Comparison of ENCODE assay signal across 12 mouse cellular contexts in genomic region chr4:140355144-140355550, GRCm38 (mm10).
DNase-seq lines count a peak whose midpoint lies in the region; ATAC-seq lines count a peak whose summit lies in the region.
"Had no signal": no experiment of that assay in that cellular context is flagged by ENCODE, and none has a peak within 500 bp of the region (broad histone marks: within the 10 kb centered on the region; RNA-seq: fewer than 3 reads in every experiment).

No protein-coding gene starts in this region.

- DNase-seq in cerebellum, postnatal 10 days, result peak; percentile 56 to 59
- no peak for DNase-seq in cerebellum, adult 11-12 months
- no peak for DNase-seq in midbrain, embryonic 11.5 days (ENCODE audit: low spot score, missing footprints)
- no peak for DNase-seq in liver, embryonic 11.5 days (ENCODE audit: low spot score)
- DNase-seq in testis, postnatal 10 days (ENCODE audit: low spot score), result no peak
- DNase-seq: adrenal gland, postnatal 36 days; lung, adult 2 months; thymus, adult 18-20 months had no signal

- no peaks in the 10 kb centered on the region for H3K9me3 ChIP-seq in midbrain, embryonic 13.5 days
- no peaks in the 10 kb centered on the region for H3K9me3 ChIP-seq in midbrain, embryonic 11.5 days (ENCODE audit: control insufficient read depth, low read length)
- no peaks in the 10 kb centered on the region for H3K9me3 ChIP-seq in hindbrain, embryonic 16.5 days (ENCODE audit: control insufficient read depth, low read length)
- no peaks in the 10 kb centered on the region for H3K9me3 ChIP-seq in neural tube, embryonic 14.5 days (ENCODE audit: control insufficient read depth, low read length)
- no peaks in the 10 kb centered on the region for H3K9me3 ChIP-seq in liver, embryonic 11.5 days (ENCODE audit: control insufficient read depth, low read length)
- H3K9me3 ChIP-seq: kidney, embryonic 15.5 days had no signal

- H3K4me1 ChIP-seq in midbrain, embryonic 13.5 days (replicated peaks), result peaks cover 17% of the 10 kb centered on the region
- H3K4me1 ChIP-seq in midbrain, embryonic 11.5 days (ENCODE audit: control insufficient read depth, insufficient read depth, low read length), result no peaks in the 10 kb centered on the region
- H3K4me1 ChIP-seq in hindbrain, embryonic 16.5 days (ENCODE audit: control insufficient read depth, insufficient read depth, low read depth, low read length), result peaks cover 8% of the 10 kb centered on the region
- peaks cover 4% of the 10 kb centered on the region; the same call in 1 of the 2 replicates for H3K4me1 ChIP-seq in neural tube, embryonic 14.5 days (ENCODE audit: control insufficient read depth, insufficient read depth, low read length)
- H3K4me1 ChIP-seq in liver, embryonic 11.5 days (replicated peaks; ENCODE audit: control insufficient read depth, insufficient read depth, low read length), result no peaks in the 10 kb centered on the region
- H3K4me1 ChIP-seq: kidney, embryonic 15.5 days had no signal

- WGBS in midbrain, embryonic 13.5 days, result 59% methylated on average over 12 of the region's 12 CpGs
- WGBS in midbrain, embryonic 11.5 days, result 70% methylated on average over 12 of the region's 12 CpGs
- 47% methylated on average over 12 of the region's 12 CpGs for WGBS in hindbrain, embryonic 16.5 days
- WGBS in neural tube, embryonic 14.5 days, result 58% methylated on average over 12 of the region's 12 CpGs
- 73% methylated on average over 12 of the region's 12 CpGs for WGBS in liver, embryonic 11.5 days

- H3K36me3 ChIP-seq in midbrain, embryonic 13.5 days, result no peaks in the 10 kb centered on the region
- no peaks in the 10 kb centered on the region for H3K36me3 ChIP-seq in midbrain, embryonic 11.5 days (ENCODE audit: control insufficient read depth, insufficient read depth, low read length)
- no peaks in the 10 kb centered on the region for H3K36me3 ChIP-seq in hindbrain, embryonic 16.5 days (ENCODE audit: control insufficient read depth, insufficient read depth, low read length)
- no peaks in the 10 kb centered on the region for H3K36me3 ChIP-seq in neural tube, embryonic 14.5 days (ENCODE audit: control insufficient read depth, insufficient read depth, low read length)
- H3K36me3 ChIP-seq in liver, embryonic 11.5 days (ENCODE audit: control insufficient read depth, insufficient read depth, low read length), result no peaks in the 10 kb centered on the region
- H3K36me3 ChIP-seq: kidney, embryonic 15.5 days had no signal

- no peak overlapping the region for H3K4me3 ChIP-seq in midbrain, embryonic 13.5 days (replicated peaks)
- no peak overlapping the region for H3K4me3 ChIP-seq in midbrain, embryonic 11.5 days (ENCODE audit: low read depth, low read length)
- no peak overlapping the region for H3K4me3 ChIP-seq in hindbrain, embryonic 16.5 days (ENCODE audit: low read length)
- H3K4me3 ChIP-seq in neural tube, embryonic 14.5 days (ENCODE audit: low read depth, low read length), result no peak overlapping the region
- no peak overlapping the region for H3K4me3 ChIP-seq in liver, embryonic 11.5 days (ENCODE audit: low read depth, low read length)
- H3K4me3 ChIP-seq: kidney, embryonic 15.5 days had no signal

- H3K27ac ChIP-seq in midbrain, embryonic 13.5 days, result peak overlapping the region; percentile 64
- no peak overlapping the region for H3K27ac ChIP-seq in midbrain, embryonic 11.5 days (ENCODE audit: low read depth, low read length)
- peak overlapping the region; percentile 59 for H3K27ac ChIP-seq in hindbrain, embryonic 16.5 days (ENCODE audit: low read depth, low read length)
- H3K27ac ChIP-seq in neural tube, embryonic 14.5 days (ENCODE audit: low read depth, low read length), result peak overlapping the region; percentile 39
- H3K27ac ChIP-seq in liver, embryonic 11.5 days (ENCODE audit: low read depth, low read length), result no peak overlapping the region
- H3K27ac ChIP-seq: kidney, embryonic 15.5 days had no signal

- no peak overlapping the region for H3K4me2 ChIP-seq in midbrain, embryonic 13.5 days (replicated peaks)
- H3K4me2 ChIP-seq in midbrain, embryonic 11.5 days, result no peak overlapping the region
- no peak overlapping the region for H3K4me2 ChIP-seq in hindbrain, embryonic 16.5 days (ENCODE audit: low read length)
- no peak overlapping the region for H3K4me2 ChIP-seq in neural tube, embryonic 14.5 days (ENCODE audit: low read depth, low read length)
- H3K4me2 ChIP-seq in liver, embryonic 11.5 days, result no peak overlapping the region
- H3K4me2 ChIP-seq: kidney, embryonic 15.5 days had no signal

- peaks cover 6% of the 10 kb centered on the region; the same call in 1 of the 2 replicates for H3K27me3 ChIP-seq in midbrain, embryonic 13.5 days
- no peaks in the 10 kb centered on the region for H3K27me3 ChIP-seq in midbrain, embryonic 11.5 days (ENCODE audit: control insufficient read depth, insufficient read depth, low read length)
- no peaks in the 10 kb centered on the region; the same call in 1 of the 2 replicates for H3K27me3 ChIP-seq in hindbrain, embryonic 16.5 days (replicated peaks; ENCODE audit: control insufficient read depth, insufficient read depth, low read length)
- no peaks in the 10 kb centered on the region for H3K27me3 ChIP-seq in neural tube, embryonic 14.5 days (ENCODE audit: control insufficient read depth, insufficient read depth, low read length)
- no peaks in the 10 kb centered on the region for H3K27me3 ChIP-seq in liver, embryonic 11.5 days (replicated peaks; ENCODE audit: control insufficient read depth, insufficient read depth, low read length)
- H3K27me3 ChIP-seq: kidney, embryonic 15.5 days had no signal

- H3K9ac ChIP-seq in midbrain, embryonic 13.5 days (replicated peaks), result no peak overlapping the region
- no peak overlapping the region for H3K9ac ChIP-seq in midbrain, embryonic 11.5 days (ENCODE audit: low read length)
- peak overlapping the region; percentile 31 for H3K9ac ChIP-seq in hindbrain, embryonic 16.5 days (ENCODE audit: low read depth, low read length)
- H3K9ac ChIP-seq in neural tube, embryonic 14.5 days (replicated peaks; ENCODE audit: low read depth, low read length), result no peak overlapping the region
- H3K9ac ChIP-seq in liver, embryonic 11.5 days (ENCODE audit: low read depth, low read length), result no peak overlapping the region
- H3K9ac ChIP-seq: kidney, embryonic 15.5 days had no signal

- no peak; the same call in 1 of the 2 replicates for ATAC-seq in midbrain, embryonic 13.5 days
- no peak for ATAC-seq in midbrain, embryonic 11.5 days (ENCODE audit: low FRiP score)
- ATAC-seq in hindbrain, embryonic 16.5 days, result peak; percentile 60
- no peak for ATAC-seq in neural tube, embryonic 14.5 days (ENCODE audit: low read depth)
- ATAC-seq in liver, embryonic 11.5 days (replicated peaks; ENCODE audit: low FRiP score), result no peak

Comparison
In these comparisons a context has a peak if more than half of its experiments do, and no peak if none do; other contexts are left out.
1. DNase-seq: peak in cerebellum, postnatal 10 days (2 of 2); none in cerebellum, adult 11-12 months (single experiment), midbrain, embryonic 11.5 days (single experiment), liver, embryonic 11.5 days (single experiment) and testis, postnatal 10 days (single experiment).
2. H3K27ac ChIP-seq: peak in midbrain, embryonic 13.5 days (single experiment), hindbrain, embryonic 16.5 days (single experiment) and neural tube, embryonic 14.5 days (single experiment); none in midbrain, embryonic 11.5 days (single experiment) and liver, embryonic 11.5 days (single experiment).